Mouse (Mus musculus) cerebellum, postnatal 14 days (tissue): ENCODE results near the gene Dclk1.
A peak's percentile ranks its signal among the peaks of the same experiment; 100 is the strongest.

Experiments used
- DNase-seq, 2 experiments: peaks; one replicate each; pipeline ENCODE4 v3.0.0; 2021; ENCODE audit warnings: mixed read lengths in 2 of 2

Dclk1 gene

GRCm38 (mm10) chr3:55337671-55338070, 95.5 kb downstream of the Dclk1 start:
- DNase-seq, result no peak

- DNase-seq, result no peak
Observed at GRCm38 (mm10) chr3:55342445-55342844, 100.3 kb downstream of the Dclk1 start.

GRCm38 (mm10) chr3:55347371-55348025, 105.3 kb downstream of the Dclk1 start:
- DNase-seq, result peak; percentile 34 to 47

- DNase-seq, result peak in 1 of 2 experiments; percentile 61
Observed at GRCm38 (mm10) chr3:55348026-55348390, 105.8 kb downstream of the Dclk1 start.

- no peak for DNase-seq
Observed at GRCm38 (mm10) chr3:55350194-55350593, 108.0 kb downstream of the Dclk1 start.

- DNase-seq, result no peak
Observed at GRCm38 (mm10) chr3:55351281-55352052, 109.3 kb downstream of the Dclk1 start.

GRCm38 (mm10) chr3:55352529-55352928, 110.4 kb downstream of the Dclk1 start:
- DNase-seq, result peak; percentile 27 to 44

GRCm38 (mm10) chr3:55353169-55353568, 111.0 kb downstream of the Dclk1 start:
- DNase-seq, result no peak

- DNase-seq, result peak; percentile 22 to 45
Observed at GRCm38 (mm10) chr3:55353909-55354511, 111.8 kb downstream of the Dclk1 start.

GRCm38 (mm10) chr3:55354765-55355164, 112.6 kb downstream of the Dclk1 start:
- DNase-seq, result peak; percentile 85

- no peak for DNase-seq
Observed at GRCm38 (mm10) chr3:55358486-55358885, 116.3 kb downstream of the Dclk1 start.

- DNase-seq, result no peak
Observed at GRCm38 (mm10) chr3:55360836-55361235, 118.7 kb downstream of the Dclk1 start.

GRCm38 (mm10) chr3:55367166-55367565, 125.0 kb downstream of the Dclk1 start:
- DNase-seq, result no peak

- DNase-seq, result no peak
Observed at GRCm38 (mm10) chr3:55369156-55369555, 127.0 kb downstream of the Dclk1 start.

- peak; percentile 83 to 87 for DNase-seq
Observed at GRCm38 (mm10) chr3:55373689-55374088, 131.5 kb downstream of the Dclk1 start.

- DNase-seq, result no peak
Observed at GRCm38 (mm10) chr3:55378591-55378990, 136.4 kb downstream of the Dclk1 start.

- DNase-seq, result no peak
Observed at GRCm38 (mm10) chr3:55380471-55380870, 138.3 kb downstream of the Dclk1 start.

GRCm38 (mm10) chr3:55392605-55393004, 150.4 kb downstream of the Dclk1 start:
- no peak for DNase-seq

GRCm38 (mm10) chr3:55393549-55393948, 151.4 kb downstream of the Dclk1 start:
- no peak for DNase-seq

GRCm38 (mm10) chr3:55396792-55397191, 154.6 kb downstream of the Dclk1 start:
- no peak for DNase-seq

- peak in 1 of 2 experiments; percentile 19 for DNase-seq
Observed at GRCm38 (mm10) chr3:55397752-55398693, 155.9 kb downstream of the Dclk1 start.

- DNase-seq, result no peak
Observed at GRCm38 (mm10) chr3:55401236-55401635, 159.1 kb downstream of the Dclk1 start.

- no peak for DNase-seq
Observed at GRCm38 (mm10) chr3:55404751-55405150, 162.6 kb downstream of the Dclk1 start.
